Mouse (Mus musculus): ENCODE measurements at regions not wholly inside any gene's neighbourhood (a gene's known extent, or its start where the extent isn't known, plus 50 kb on each side); places are given as distances from the start of the nearest gene placed in this dataset.

DNA sequence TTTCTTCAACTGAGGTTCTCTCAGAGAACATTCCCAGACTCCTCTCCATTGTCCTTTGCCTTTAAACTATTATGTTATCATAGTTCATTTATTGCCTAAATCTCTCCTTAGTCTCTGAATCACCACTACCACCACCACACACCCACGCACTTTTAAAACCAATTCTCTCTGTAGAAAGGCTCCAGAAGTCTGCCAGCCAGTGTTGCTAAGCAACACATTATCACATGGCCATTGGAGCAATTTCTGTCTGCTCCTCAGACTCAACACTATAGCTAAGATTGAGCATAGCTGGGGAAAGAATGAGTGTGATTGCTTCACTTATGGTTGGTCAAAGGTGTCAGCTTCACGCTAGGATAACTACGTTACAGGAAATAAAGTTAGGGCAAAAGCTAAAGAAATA, 59.3 kb downstream of the Trap1a start:
- H3K4me2 ChIP-seq (replicated peaks; ENCODE audit: low read depth, low read length) = no peak overlapping the region
- H3K9ac ChIP-seq (replicated peaks; ENCODE audit: low read length) = no peak overlapping the region
- no peak for ATAC-seq (ENCODE audit: low FRiP score, low TSS enrichment)
- no peak overlapping the region for H3K4me3 ChIP-seq (ENCODE audit: low read length)
- no peaks in the 10 kb centered on the region for H3K4me1 ChIP-seq (ENCODE audit: insufficient read depth, low read length)
- 69% methylated on average over 3 of the region's 3 CpGs for WGBS
- no peaks in the 10 kb centered on the region; the same call in 1 of the 2 replicates for H3K27me3 ChIP-seq (ENCODE audit: insufficient read depth, low read length)
- no peaks in the 10 kb centered on the region for H3K9me3 ChIP-seq (ENCODE audit: low read length)
- no peaks in the 10 kb centered on the region for H3K36me3 ChIP-seq (ENCODE audit: insufficient read depth, low read length)
- no peak overlapping the region for H3K27ac ChIP-seq (ENCODE audit: low read length)

DNA sequence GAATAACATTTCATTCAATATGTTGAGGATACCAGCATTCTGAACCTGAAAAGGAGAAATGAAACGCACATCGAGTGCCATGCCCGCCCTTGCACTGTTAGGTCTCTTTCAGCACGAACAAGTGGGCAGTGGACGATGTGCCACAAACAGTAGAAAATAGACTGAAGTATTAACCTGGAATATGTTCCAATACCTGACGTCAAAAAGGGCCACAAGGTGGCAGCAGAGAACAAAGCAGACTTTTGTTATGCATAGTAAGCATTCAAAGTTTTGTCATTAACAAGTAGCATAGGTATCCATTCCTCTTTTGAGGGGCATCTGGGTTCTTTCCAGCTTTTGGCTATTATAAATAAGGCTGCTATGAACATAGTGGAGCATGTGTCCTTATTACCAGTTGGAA, 63.5 kb upstream of the D330045A20Rik start:
- H3K27ac ChIP-seq (ENCODE audit: low read length) = no peak overlapping the region
- H3K4me3 ChIP-seq (ENCODE audit: low read length) = no peak overlapping the region
- no peak overlapping the region for H3K9ac ChIP-seq (replicated peaks; ENCODE audit: low read length)
- no peak for ATAC-seq (ENCODE audit: low FRiP score, low TSS enrichment)
- 62% methylated on average over 6 of the region's 6 CpGs for WGBS
- no peaks in the 10 kb centered on the region for H3K36me3 ChIP-seq (ENCODE audit: insufficient read depth, low read length)
- no peaks in the 10 kb centered on the region for H3K4me1 ChIP-seq (ENCODE audit: insufficient read depth, low read length)
- H3K9me3 ChIP-seq (ENCODE audit: low read length) = no peaks in the 10 kb centered on the region
- no peaks in the 10 kb centered on the region; the same call in 1 of the 2 replicates for H3K27me3 ChIP-seq (ENCODE audit: insufficient read depth, low read length)
- no peak overlapping the region for H3K4me2 ChIP-seq (replicated peaks; ENCODE audit: low read depth, low read length)

DNA sequence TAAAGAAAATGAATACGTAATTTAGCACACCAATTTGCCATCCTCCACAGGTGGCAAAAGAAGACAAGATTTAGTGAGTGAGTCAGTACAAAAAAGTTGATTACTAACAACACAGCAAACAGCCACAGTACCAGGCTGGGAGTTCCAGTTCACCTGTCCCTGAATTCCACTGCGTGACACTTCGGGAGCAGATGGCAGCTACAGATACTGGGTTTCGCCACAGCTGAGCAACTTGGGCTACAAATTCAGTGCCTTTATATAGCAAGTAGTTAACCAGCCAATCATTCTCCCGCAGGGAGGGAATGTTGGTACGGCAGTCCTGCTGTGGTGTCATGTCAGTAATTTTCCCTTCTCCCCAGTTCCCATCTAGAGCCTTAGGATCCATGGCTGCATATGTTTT, 60.3 kb upstream of the D330045A20Rik start:
- Histone ChIP-seq H3K4me3 (ENCODE audit: low read length) (no peak overlapping the region), H3K9ac (replicated peaks; ENCODE audit: low read length) (no peak overlapping the region), H3K27ac (ENCODE audit: low read length) (no peak overlapping the region), H3K9me3 (ENCODE audit: low read length) (no peaks in the 10 kb centered on the region), H3K4me1 (ENCODE audit: insufficient read depth, low read length) (no peaks in the 10 kb centered on the region), H3K27me3 (ENCODE audit: insufficient read depth, low read length) (no peaks in the 10 kb centered on the region; the same call in 1 of the 2 replicates), H3K4me2 (replicated peaks; ENCODE audit: low read depth, low read length) (no peak overlapping the region), H3K36me3 (ENCODE audit: insufficient read depth, low read length) (no peaks in the 10 kb centered on the region)
- ATAC-seq (ENCODE audit: low FRiP score, low TSS enrichment) = peak; percentile 54; the same call in 1 of the 2 replicates
- 55% methylated on average over 6 of the region's 6 CpGs for WGBS

DNA sequence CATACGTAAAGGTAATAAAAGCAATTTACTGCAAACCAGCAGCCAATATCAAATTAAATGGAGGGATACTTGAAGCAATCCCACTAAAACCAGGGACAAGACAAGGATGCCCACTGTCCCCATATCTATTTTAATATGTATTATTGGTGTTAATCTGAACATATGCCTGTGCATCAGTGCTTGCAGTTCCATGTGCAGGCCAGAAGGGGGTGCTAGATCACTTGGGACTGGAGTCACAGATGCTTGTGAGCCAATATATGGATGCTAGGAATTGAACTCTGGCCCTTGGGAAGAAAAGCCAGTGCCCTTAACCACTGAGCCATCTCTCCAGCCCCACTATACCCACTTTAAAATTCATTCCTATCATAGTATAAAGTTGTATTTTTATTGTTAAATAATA, 55.9 kb upstream of the D330045A20Rik start:
- ATAC-seq (ENCODE audit: low FRiP score, low TSS enrichment) = no peak
- Histone ChIP-seq H3K9ac (replicated peaks; ENCODE audit: low read length) (no peak overlapping the region), H3K4me2 (replicated peaks; ENCODE audit: low read depth, low read length) (no peak overlapping the region), H3K9me3 (ENCODE audit: low read length) (no peaks in the 10 kb centered on the region), H3K36me3 (ENCODE audit: insufficient read depth, low read length) (no peaks in the 10 kb centered on the region), H3K27ac (ENCODE audit: low read length) (no peak overlapping the region), H3K4me1 (ENCODE audit: insufficient read depth, low read length) (no peaks in the 10 kb centered on the region), H3K4me3 (ENCODE audit: low read length) (no peak overlapping the region), H3K27me3 (ENCODE audit: insufficient read depth, low read length) (no peaks in the 10 kb centered on the region; the same call in 1 of the 2 replicates)
- 89% methylated on average over 1 of the region's 1 CpGs for WGBS

Measured in kidney, embryonic 16.5 days (tissue).